Mouse (Mus musculus) forebrain, embryonic 11.5 days (tissue): Measurements from ENCODE around the gene Fbxw9. TPM values are rescaled to one million over a fixed set of nuclear protein-coding genes. Genes with fewer than 3 reads are reported as not detected.
A peak's percentile ranks its signal among the peaks of the same experiment; 100 is the strongest.

Experiments
- ATAC-seq: fragments of 200-750 bp; cut with Nextera tagmentation; replicated peaks from 2 replicates; pipeline ENCODE4 v1.8.0; 2017; ENCODE audit warnings: moderate TSS enrichment; ENCODE audit not compliant: low FRiP score
- DNase-seq: peaks from one replicate; pipeline ENCODE4 v3.0.0-alpha.2; 2017; ENCODE audit warnings: low spot score
- H3K27ac ChIP-seq: fragments of 300-500 bp; sonication (generic); 2 replicates; pipeline ENCODE4 v1.5.1; 2014; ENCODE audit warnings: low read depth, low read length
- H3K27me3 ChIP-seq: fragments of 300-500 bp; sonication (generic); 2 replicates; pipeline ENCODE4 v1.6.1; 2014; ENCODE audit warnings: mild to moderate bottlenecking, low read length, mixed read lengths; ENCODE audit not compliant: control insufficient read depth, insufficient read depth
- H3K36me3 ChIP-seq: fragments of 300-500 bp; sonication (generic); 2 replicates; pipeline ENCODE4 v1.6.1; 2014; ENCODE audit warnings: mild to moderate bottlenecking, low read length, moderate library complexity, mixed read lengths; ENCODE audit not compliant: control insufficient read depth, insufficient read depth
- H3K4me1 ChIP-seq: fragments of 300-500 bp; sonication (generic); replicated peaks from 2 replicates; pipeline ENCODE4 v1.6.1; 2014; ENCODE audit warnings: low read length, mixed read lengths; ENCODE audit not compliant: control insufficient read depth, insufficient read depth
- H3K4me2 ChIP-seq: fragments of 300-500 bp; sonication (generic); 2 replicates; pipeline ENCODE4 v1.6.1; 2014; ENCODE audit warnings: low read depth, mild to moderate bottlenecking, low read length, moderate library complexity, mixed read lengths; ENCODE audit not compliant: severe bottlenecking
- H3K4me3 ChIP-seq: fragments of 300-500 bp; sonication (generic); 2 replicates; pipeline ENCODE4 v1.5.1; 2014; ENCODE audit warnings: low read depth, low read length
- H3K9ac ChIP-seq: fragments of 300-500 bp; sonication (generic); 2 replicates; pipeline ENCODE4 v1.6.1; 2014; ENCODE audit warnings: low read length
- H3K9me3 ChIP-seq: fragments of 300-500 bp; sonication (generic); 2 replicates; pipeline ENCODE4 v1.6.1; 2016; ENCODE audit warnings: low read length, mixed read lengths; ENCODE audit not compliant: control insufficient read depth
- WGBS: fragments of 180-500 bp; shearing (Covaris S2); extraction: QIAGEN DNeasy Blood & Tissue Kit; methylation state at CpG from one replicate; pipeline ENCODE4 v1.1.7; 2014; 5-methylcytosine and 5-hydroxymethylcytosine counted together
- microRNA-seq: library from miRNA; unstranded; fragments of <30 nt; microRNA quantifications from one replicate; pipeline ENCODE4, GENCODE M21; 2016; ENCODE audit not compliant: insufficient number of aligned reads
- polyA plus RNA-seq: library from polyadenylated mRNA; unstranded; fragments of >200 nt; fragmentation: Nextera tagmentation; extraction: Ambion mirVana; gene quantifications from 2 replicates; pipeline ENCODE4 v1.2.1, GENCODE M21; 2014

Fbxw9 gene
- polyA plus RNA-seq, 1 experiment from 2014 or later = 23.8 TPM

DNA sequence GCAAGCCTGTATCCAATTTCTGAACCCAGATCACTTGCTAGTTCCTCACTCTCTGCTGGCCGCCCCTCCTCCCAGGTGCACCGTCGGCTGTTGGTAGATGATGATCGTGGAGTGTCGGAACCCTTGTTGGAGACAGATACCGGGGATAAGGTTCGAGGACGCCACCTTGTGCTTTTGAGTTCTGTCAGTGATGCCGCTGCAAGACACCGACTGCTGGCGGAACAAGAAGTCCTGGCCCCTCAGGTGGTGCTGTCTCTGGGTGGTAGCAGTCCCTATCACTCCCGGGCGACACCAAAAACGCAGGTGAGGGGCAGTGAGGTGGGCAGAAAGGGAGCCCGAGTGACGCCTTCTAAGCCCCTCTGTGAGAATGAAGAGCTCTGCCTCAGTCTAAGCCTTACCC, 36.3 kb downstream of the Fbxw9 start:
- no peak for ATAC-seq
- Histone ChIP-seq H3K36me3 (no peaks in the 10 kb centered on the region; the same call in 1 of the 2 replicates), H3K4me1 (no peaks in the 10 kb centered on the region), H3K9me3 (no peaks in the 10 kb centered on the region), H3K4me2 (no peak overlapping the region), H3K27ac (no peak overlapping the region), H3K9ac (no peak overlapping the region), H3K4me3 (no peak overlapping the region), H3K27me3 (no peaks in the 10 kb centered on the region)
- 94% methylated on average over 16 of the region's 16 CpGs for WGBS
- no peak for DNase-seq

DNA sequence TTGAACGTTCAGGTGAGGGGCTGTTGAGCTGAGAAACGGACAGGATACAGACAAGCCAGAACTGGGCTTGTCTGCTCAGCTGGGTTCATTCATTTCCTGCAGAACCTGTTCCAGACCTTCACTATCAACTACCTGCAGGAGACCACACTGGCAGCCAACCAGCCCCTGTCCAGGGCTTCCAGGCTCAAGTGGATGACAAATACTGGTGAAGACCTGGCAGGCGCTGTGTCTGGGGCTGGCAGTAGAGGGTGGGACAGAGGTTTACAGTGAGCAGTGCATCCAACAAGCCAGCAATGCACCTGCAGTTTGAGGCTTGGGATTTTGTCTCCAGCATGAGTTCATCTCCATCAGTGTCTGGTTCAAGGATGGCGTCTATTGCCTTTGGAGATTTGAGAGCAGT, 37.0 kb downstream of the Fbxw9 start:
- H3K4me1 ChIP-seq = no peaks in the 10 kb centered on the region
- H3K9ac ChIP-seq = no peak overlapping the region
- H3K36me3 ChIP-seq = no peaks in the 10 kb centered on the region; the same call in 1 of the 2 replicates
- DNase-seq (peak; percentile 13), ATAC-seq (no peak)
- WGBS = 92% methylated on average over 4 of the region's 4 CpGs
- H3K9me3 ChIP-seq = no peaks in the 10 kb centered on the region
- H3K4me2 ChIP-seq = no peak overlapping the region
- H3K4me3 ChIP-seq = no peak overlapping the region
- no peaks in the 10 kb centered on the region for H3K27me3 ChIP-seq
- H3K27ac ChIP-seq = no peak overlapping the region

DNA sequence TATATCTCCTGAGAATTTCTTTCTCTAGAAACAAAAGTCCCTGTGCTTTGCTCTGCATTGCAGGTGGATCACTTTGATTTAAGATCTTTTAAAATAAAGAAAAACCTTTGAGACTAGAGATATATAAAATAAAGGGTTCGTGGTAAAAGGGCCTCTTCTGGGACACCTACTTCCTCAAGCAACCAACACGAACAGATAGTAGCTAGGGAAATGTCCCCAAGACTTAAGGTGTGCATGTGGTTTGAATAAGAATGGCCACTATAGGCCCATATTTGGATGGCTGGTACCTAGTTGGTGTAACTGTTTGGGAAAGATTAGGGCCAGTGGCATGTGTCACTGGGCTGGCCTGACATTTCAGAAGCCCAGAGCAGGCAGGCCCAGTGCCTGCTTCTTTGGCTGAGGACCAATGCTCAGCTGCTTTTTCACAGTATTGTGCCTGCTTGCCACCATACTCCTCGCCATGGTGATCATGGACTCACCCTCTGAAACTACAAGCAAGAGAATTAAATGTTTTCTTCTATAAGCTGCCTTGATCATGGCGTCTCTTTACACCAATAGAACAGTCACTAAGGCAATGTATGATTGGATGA, 40.3 kb downstream of the Fbxw9 start:
- DNase-seq (no peak), ATAC-seq (no peak)
- Histone ChIP-seq H3K9me3 (no peaks in the 10 kb centered on the region), H3K4me1 (no peaks in the 10 kb centered on the region), H3K4me2 (no peak overlapping the region), H3K27ac (no peak overlapping the region), H3K4me3 (no peak overlapping the region), H3K9ac (no peak overlapping the region), H3K36me3 (no peaks in the 10 kb centered on the region; the same call in 1 of the 2 replicates), H3K27me3 (no peaks in the 10 kb centered on the region)
- WGBS = 79% methylated on average over 4 of the region's 4 CpGs

DNA sequence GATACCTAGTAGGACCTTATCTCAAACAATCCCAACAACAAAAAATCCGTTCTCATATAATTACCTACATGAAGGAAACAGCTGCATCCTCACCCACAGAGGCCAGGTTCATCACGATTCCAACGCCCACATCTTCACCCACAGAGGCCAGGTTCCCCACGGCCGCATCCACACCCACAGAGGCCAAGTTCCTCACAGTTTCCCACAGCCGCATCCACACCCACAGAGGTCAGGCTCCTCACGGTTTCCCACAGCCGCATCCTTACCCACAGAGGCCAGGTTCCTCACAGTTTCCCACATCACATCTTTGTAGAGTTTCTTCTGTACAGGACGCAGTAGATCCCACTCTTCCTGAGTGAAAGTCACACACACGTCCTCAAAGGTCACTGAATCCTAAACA, 53.4 kb downstream of the Fbxw9 start:
- Histone ChIP-seq H3K9ac (no peak overlapping the region), H3K4me1 (no peaks in the 10 kb centered on the region), H3K27ac (no peak overlapping the region), H3K36me3 (no peaks in the 10 kb centered on the region), H3K9me3 (no peaks in the 10 kb centered on the region), H3K4me3 (no peak overlapping the region), H3K27me3 (no peaks in the 10 kb centered on the region), H3K4me2 (no peak overlapping the region)
- ATAC-seq (no peak), DNase-seq (no peak)
- 90% methylated on average over 10 of the region's 10 CpGs for WGBS

DNA sequence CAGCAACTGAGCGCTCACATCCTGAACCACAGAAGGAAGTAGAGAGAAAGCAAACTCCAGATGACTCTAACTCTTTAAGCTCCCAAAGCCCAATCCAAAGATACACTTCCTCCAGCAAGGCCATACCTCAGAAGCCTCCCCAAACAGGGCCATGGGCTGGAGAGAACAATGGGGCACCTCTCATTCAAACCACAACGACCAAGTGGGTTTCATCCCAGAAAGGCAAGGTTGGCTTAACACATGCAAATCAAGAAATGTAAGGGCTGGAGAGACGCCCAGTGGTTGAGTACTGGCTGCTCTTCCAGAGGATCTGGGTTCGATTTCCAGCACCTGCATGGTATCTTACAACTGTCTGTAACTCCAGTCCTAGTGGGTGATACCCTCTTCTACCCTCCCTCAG, 55.6 kb downstream of the Fbxw9 start:
- Histone ChIP-seq H3K36me3 (no peaks in the 10 kb centered on the region), H3K4me2 (no peak overlapping the region), H3K4me1 (peaks cover 3% of the 10 kb centered on the region; the same call in 1 of the 2 replicates), H3K27ac (no peak overlapping the region), H3K9me3 (no peaks in the 10 kb centered on the region), H3K9ac (no peak overlapping the region), H3K27me3 (no peaks in the 10 kb centered on the region), H3K4me3 (no peak overlapping the region)
- ATAC-seq (no peak), DNase-seq (no peak)
- 70% methylated on average over 4 of the region's 4 CpGs for WGBS

Small RNAs within 50 kb of the gene (microRNA-seq; reads per million reads assigned to microRNA genes)
- 10.9 reads per million, percentile 5 among the genes with 10 or more reads in this experiment for gene Gm23388
- 4.2 reads per million for gene Mir7070

Other genes with a start within 250 kb of the Fbxw9 start
- 5.5 and 6.4 TPM in 2 replicates for gene Dand5, start 237.2 kb upstream of the Fbxw9 start, polyA plus RNA-seq
- gene Gadd45gip1, start 228.5 kb upstream of the Fbxw9 start, polyA plus RNA-seq = 41.0 and 44.3 TPM in 2 replicates
- 102 and 110 TPM in 2 replicates for gene Rad23a, start 219.4 kb upstream of the Fbxw9 start, polyA plus RNA-seq
- gene Calr, start 213.1 kb upstream of the Fbxw9 start, polyA plus RNA-seq = 722 and 731 TPM in 2 replicates
- 112 and 120 TPM in 2 replicates for gene Farsa, start 203.1 kb upstream of the Fbxw9 start, polyA plus RNA-seq
- 86.2 and 87.8 TPM in 2 replicates for gene Syce2, start 187.9 kb upstream of the Fbxw9 start, polyA plus RNA-seq
- 37.8 and 39.6 TPM in 2 replicates for gene Gcdh, start 166.1 kb upstream of the Fbxw9 start, polyA plus RNA-seq
- 14.2 and 17.5 TPM in 2 replicates for gene Klf1, start 158.1 kb upstream of the Fbxw9 start, polyA plus RNA-seq
- gene Dnase2a, start 151.5 kb upstream of the Fbxw9 start, polyA plus RNA-seq = 7.2 and 9.5 TPM in 2 replicates
- 14.2 and 15.9 TPM in 2 replicates for gene Mast1, start 122.7 kb upstream of the Fbxw9 start, polyA plus RNA-seq
- gene Rtbdn, start 113.1 kb upstream of the Fbxw9 start, polyA plus RNA-seq = 0.19 and 0.36 TPM in 2 replicates
- not detected in 2 replicates for gene Gm49661, start 90.6 kb upstream of the Fbxw9 start, polyA plus RNA-seq
- gene Prdx2, start 90.5 kb upstream of the Fbxw9 start, polyA plus RNA-seq = 1,226 and 1,312 TPM in 2 replicates
- 128 and 147 TPM in 2 replicates for gene Rnaseh2a, start 90.3 kb upstream of the Fbxw9 start, polyA plus RNA-seq
- 5.2 and 5.8 TPM in 2 replicates for gene Junb, start 81.3 kb upstream of the Fbxw9 start, polyA plus RNA-seq
- 14.8 and 15.5 TPM in 2 replicates for gene Hook2, start 69.5 kb upstream of the Fbxw9 start, polyA plus RNA-seq
- not detected in 2 replicates for gene Best2, start 45.5 kb upstream of the Fbxw9 start, polyA plus RNA-seq
- 118 and 127 TPM in 2 replicates for gene Asna1, start 34.8 kb upstream of the Fbxw9 start, polyA plus RNA-seq
- 170 and 172 TPM in 2 replicates for gene Trir, start 33.2 kb upstream of the Fbxw9 start, polyA plus RNA-seq
- 19.9 and 27.2 TPM in 2 replicates for gene Tnpo2, start 23.1 kb upstream of the Fbxw9 start, polyA plus RNA-seq
- gene Gm5741, start 7.9 kb downstream of the Fbxw9 start, polyA plus RNA-seq = not detected in 2 replicates
- 63.5 and 68.5 TPM in 2 replicates for gene Dhps, start 11.7 kb downstream of the Fbxw9 start, polyA plus RNA-seq
- 123 and 125 TPM in 2 replicates for gene Wdr83os, start 20.7 kb downstream of the Fbxw9 start, polyA plus RNA-seq
- gene Wdr83, start 21.3 kb downstream of the Fbxw9 start, polyA plus RNA-seq = 47.3 and 57.4 TPM in 2 replicates
- 20.9 and 21.0 TPM in 2 replicates for gene Man2b1, start 23.2 kb downstream of the Fbxw9 start, polyA plus RNA-seq
- gene Zfp791, start 63.0 kb downstream of the Fbxw9 start, polyA plus RNA-seq = 1.1 and 1.3 TPM in 2 replicates
- gene Cks1brt, start 91.9 kb downstream of the Fbxw9 start, polyA plus RNA-seq = not detected in 2 replicates
- gene Olfr371, start 165.9 kb downstream of the Fbxw9 start, polyA plus RNA-seq = not detected in 2 replicates
- 145 and 159 TPM in 2 replicates for gene Orc6, start 239.6 kb downstream of the Fbxw9 start, polyA plus RNA-seq
- gene Vps35, start 239.7 kb downstream of the Fbxw9 start, polyA plus RNA-seq = 163 and 166 TPM in 2 replicates